Mouse (Mus musculus) stomach, postnatal 0 days (tissue): Measurements from ENCODE around the gene Ctnnbl1. TPM values are rescaled to one million over a fixed set of nuclear protein-coding genes. Genes with fewer than 3 reads are reported as not detected.

Experiments used
- ATAC-seq: fragments of 200-750 bp; cut with Nextera tagmentation; 2 replicates; pipeline ENCODE4 v1.8.0; 2017; ENCODE audit not compliant: low FRiP score, low TSS enrichment
- DNase-seq: peaks from one replicate; pipeline ENCODE4 v3.0.0-alpha.2; 2016; ENCODE audit warnings: low spot score
- H3K27ac ChIP-seq: fragments of 300-500 bp; sonication (generic); replicated peaks from 2 replicates; pipeline ENCODE4 v1.5.1; 2014; ENCODE audit warnings: mild to moderate bottlenecking, control low read depth
- H3K27me3 ChIP-seq: fragments of 300-500 bp; sonication (generic); 2 replicates; pipeline ENCODE4 v1.6.1; 2014; ENCODE audit warnings: low read length; ENCODE audit not compliant: control insufficient read depth, insufficient read depth
- H3K36me3 ChIP-seq: fragments of 300-500 bp; sonication (generic); 2 replicates; pipeline ENCODE4 v1.6.1; 2014; ENCODE audit warnings: low read length, mixed read lengths; ENCODE audit not compliant: control insufficient read depth, insufficient read depth
- H3K4me1 ChIP-seq: fragments of 300-500 bp; sonication (generic); replicated peaks from 2 replicates; pipeline ENCODE4 v1.6.1; 2014; ENCODE audit warnings: antibody characterized with exemption; ENCODE audit not compliant: control insufficient read depth, insufficient read depth
- H3K4me2 ChIP-seq: fragments of 300-500 bp; sonication (generic); replicated peaks from 2 replicates; pipeline ENCODE4 v1.6.1; 2014; ENCODE audit warnings: low read depth, mild to moderate bottlenecking, control low read depth, moderate library complexity
- H3K4me3 ChIP-seq: fragments of 300-500 bp; sonication (generic); 2 replicates; pipeline ENCODE4 v1.5.1; 2014; ENCODE audit warnings: low read depth, low read length, control low read depth
- H3K9ac ChIP-seq: fragments of 300-500 bp; sonication (generic); 2 replicates; pipeline ENCODE4 v1.6.1; 2014; ENCODE audit warnings: mild to moderate bottlenecking, low read length, control low read depth, mixed read lengths
- H3K9me3 ChIP-seq: fragments of 300-500 bp; sonication (generic); 2 replicates; pipeline ENCODE4 v1.6.1; 2016; ENCODE audit warnings: low read length; ENCODE audit not compliant: control insufficient read depth
- CTCF ChIP-seq: IDR thresholded peaks from 2 replicates; pipeline ENCODE4 v1.5.1; 2016; ENCODE audit warnings: antibody characterized with exemption, low read depth, mild to moderate bottlenecking, moderate library complexity
- EP300 ChIP-seq: optimal IDR thresholded peaks from 2 replicates; pipeline ENCODE3; 2016; ENCODE audit warnings: antibody characterized with exemption
- WGBS: fragments of 180-500 bp; shearing (Covaris S2); extraction: QIAGEN DNeasy Blood & Tissue Kit; methylation state at CpG from one replicate; pipeline ENCODE4 v1.1.7; 2014; 5-methylcytosine and 5-hydroxymethylcytosine counted together
- polyA plus RNA-seq: library from polyadenylated mRNA; unstranded; fragments of >200 nt; fragmentation: Nextera tagmentation; extraction: Ambion mirVana; gene quantifications from 2 replicates; pipeline ENCODE4 v1.2.1, GENCODE M21; 2015

The Ctnnbl1 gene
- polyA plus RNA-seq, 1 experiment from 2014 or later = 23.9 TPM

GRCm38 (mm10) chr2:157768682-157769429, 31.7 kb downstream of the Ctnnbl1 start:
- peak; percentile 52 for DNase-seq

GRCm38 (mm10) chr2:157770761-157771160, 33.6 kb downstream of the Ctnnbl1 start:
- no peak overlapping the region for H3K4me3 ChIP-seq
- no peak for DNase-seq
- 64% methylated on average over 3 of the region's 3 CpGs for WGBS

More at GRCm38 (mm10) chr2:157768682-157769429, 31.7 kb downstream of the Ctnnbl1 start:
- WGBS = 25% methylated on average over 10 of the region's 10 CpGs
- Histone ChIP-seq H3K9me3 (no peaks in the 10 kb centered on the region), H3K9ac (no peak overlapping the region), H3K36me3 (no peaks in the 10 kb centered on the region), H3K4me3 (no peak overlapping the region), H3K4me2 (no peak overlapping the region), H3K27me3 (no peaks in the 10 kb centered on the region), H3K4me1 (no peaks in the 10 kb centered on the region), H3K27ac (no peak overlapping the region)
- 0 out of 2 replicates have a peak, but pooled peaks have one; percentile 25 for ATAC-seq
- TF ChIP-seq EP300 (no peak), CTCF (no peak)

GRCm38 (mm10) chr2:157773661-157774060, 36.5 kb downstream of the Ctnnbl1 start:
- ATAC-seq (no peak), DNase-seq (no peak)
- Histone ChIP-seq H3K4me2 (no peak overlapping the region), H3K27ac (no peak overlapping the region), H3K9ac (no peak overlapping the region), H3K4me3 (no peak overlapping the region), H3K4me1 (no peaks in the 10 kb centered on the region), H3K36me3 (no peaks in the 10 kb centered on the region), H3K9me3 (no peaks in the 10 kb centered on the region), H3K27me3 (no peaks in the 10 kb centered on the region)
- WGBS = 86% methylated on average over 1 of the region's 1 CpGs
- TF ChIP-seq CTCF (no peak), EP300 (no peak)

More at GRCm38 (mm10) chr2:157770761-157771160, 33.6 kb downstream of the Ctnnbl1 start:
- Histone ChIP-seq H3K27ac (no peak overlapping the region), H3K9ac (no peak overlapping the region), H3K27me3 (no peaks in the 10 kb centered on the region), H3K36me3 (no peaks in the 10 kb centered on the region), H3K4me1 (no peaks in the 10 kb centered on the region), H3K9me3 (no peaks in the 10 kb centered on the region), H3K4me2 (no peak overlapping the region)
- ATAC-seq = no peak
- TF ChIP-seq EP300 (no peak), CTCF (no peak)

GRCm38 (mm10) chr2:157775957-157776356, 38.8 kb downstream of the Ctnnbl1 start:
- TF ChIP-seq CTCF (no peak), EP300 (no peak)
- no peak overlapping the region for H3K27ac ChIP-seq
- H3K4me1 ChIP-seq = no peaks in the 10 kb centered on the region
- no peak overlapping the region for H3K9ac ChIP-seq
- no peak overlapping the region for H3K4me3 ChIP-seq
- ATAC-seq (no peak), DNase-seq (no peak)
- 60% methylated on average over 2 of the region's 2 CpGs for WGBS
- H3K36me3 ChIP-seq = no peaks in the 10 kb centered on the region
- H3K9me3 ChIP-seq = no peaks in the 10 kb centered on the region
- H3K27me3 ChIP-seq = no peaks in the 10 kb centered on the region
- no peak overlapping the region for H3K4me2 ChIP-seq

- TF ChIP-seq CTCF (no peak), EP300 (no peak)
- Histone ChIP-seq H3K4me1 (no peaks in the 10 kb centered on the region), H3K9ac (no peak overlapping the region), H3K9me3 (no peaks in the 10 kb centered on the region), H3K4me3 (no peak overlapping the region), H3K27me3 (no peaks in the 10 kb centered on the region), H3K4me2 (no peak overlapping the region), H3K27ac (no peak overlapping the region), H3K36me3 (no peaks in the 10 kb centered on the region)
- 86% methylated on average over 3 of the region's 3 CpGs for WGBS
- DNase-seq (no peak), ATAC-seq (no peak)
Measured at GRCm38 (mm10) chr2:157780956-157781355, 43.8 kb downstream of the Ctnnbl1 start.

GRCm38 (mm10) chr2:157783152-157783551, 46.0 kb downstream of the Ctnnbl1 start:
- WGBS = 87% methylated on average over 16 of the region's 16 CpGs
- Histone ChIP-seq H3K27me3 (no peaks in the 10 kb centered on the region), H3K9me3 (no peaks in the 10 kb centered on the region), H3K4me2 (no peak overlapping the region), H3K9ac (no peak overlapping the region), H3K27ac (no peak overlapping the region), H3K4me1 (no peaks in the 10 kb centered on the region), H3K4me3 (no peak overlapping the region), H3K36me3 (no peaks in the 10 kb centered on the region)
- ATAC-seq (no peak), DNase-seq (no peak)
- no peak for TF ChIP-seq CTCF
